Mouse (Mus musculus) kidney, postnatal 0 days (tissue): ENCODE results near the gene Clec12b. TPM values are rescaled to one million over a fixed set of nuclear protein-coding genes. Genes with fewer than 3 reads are reported as not detected.

Source experiments
- ATAC-seq: fragments of 200-750 bp; cut with Nextera tagmentation; replicated peaks from 2 replicates; pipeline ENCODE4 v1.8.0; 2017; ENCODE audit warnings: low read depth, moderate number of reproducible peaks, moderate TSS enrichment, moderate library complexity; ENCODE audit not compliant: low FRiP score
- DNase-seq: peaks from one replicate; pipeline ENCODE4 v3.0.0-alpha.2; 2016; ENCODE audit warnings: low spot score
- H3K27ac ChIP-seq: fragments of 300-500 bp; sonication (generic); 2 replicates; pipeline ENCODE4 v1.5.1; 2014; ENCODE audit warnings: mild to moderate bottlenecking
- H3K27me3 ChIP-seq: fragments of 300-500 bp; sonication (generic); 2 replicates; pipeline ENCODE4 v1.6.1; 2014; ENCODE audit warnings: low read length, mixed read lengths; ENCODE audit not compliant: insufficient read depth
- H3K36me3 ChIP-seq: fragments of 300-500 bp; sonication (generic); 2 replicates; pipeline ENCODE4 v1.6.1; 2014; ENCODE audit warnings: low read length, mixed read lengths; ENCODE audit not compliant: insufficient read depth
- H3K4me1 ChIP-seq: fragments of 300-500 bp; sonication (generic); replicated peaks from 2 replicates; pipeline ENCODE4 v1.6.1; 2014; ENCODE audit warnings: antibody characterized with exemption, low read length, mixed read lengths; ENCODE audit not compliant: insufficient read depth
- H3K4me2 ChIP-seq: fragments of 300-500 bp; sonication (generic); 2 replicates; pipeline ENCODE4 v1.6.1; 2014; ENCODE audit warnings: mild to moderate bottlenecking, low read length, moderate library complexity, mixed read lengths
- H3K4me3 ChIP-seq: fragments of 300-500 bp; sonication (generic); replicated peaks from 2 replicates; pipeline ENCODE4 v1.5.1; 2014; ENCODE audit warnings: low read depth, low read length
- H3K9ac ChIP-seq: fragments of 300-500 bp; sonication (generic); 2 replicates; pipeline ENCODE4 v1.6.1; 2014; ENCODE audit warnings: low read depth, low read length
- H3K9me3 ChIP-seq: fragments of 300-500 bp; sonication (generic); replicated peaks from 2 replicates; pipeline ENCODE4 v1.6.1; 2016; ENCODE audit warnings: low read length, inconsistent platforms, mixed read lengths
- CTCF ChIP-seq: IDR thresholded peaks from 2 replicates; pipeline ENCODE4 v1.5.1; 2016; ENCODE audit warnings: antibody characterized with exemption, low read depth, mild to moderate bottlenecking, moderate library complexity
- WGBS: fragments of 180-500 bp; shearing (Covaris S2); extraction: QIAGEN DNeasy Blood & Tissue Kit; methylation state at CpG from one replicate; pipeline ENCODE4 v1.1.7; 2014; 5-methylcytosine and 5-hydroxymethylcytosine counted together
- polyA plus RNA-seq: library from polyadenylated mRNA; unstranded; fragments of >200 nt; fragmentation: Nextera tagmentation; extraction: Ambion mirVana; gene quantifications from 2 replicates; pipeline ENCODE4 v1.2.1, GENCODE M21; 2015

The Clec12b gene
- polyA plus RNA-seq, 1 experiment from 2014 or later, result 0.11 TPM

DNA sequence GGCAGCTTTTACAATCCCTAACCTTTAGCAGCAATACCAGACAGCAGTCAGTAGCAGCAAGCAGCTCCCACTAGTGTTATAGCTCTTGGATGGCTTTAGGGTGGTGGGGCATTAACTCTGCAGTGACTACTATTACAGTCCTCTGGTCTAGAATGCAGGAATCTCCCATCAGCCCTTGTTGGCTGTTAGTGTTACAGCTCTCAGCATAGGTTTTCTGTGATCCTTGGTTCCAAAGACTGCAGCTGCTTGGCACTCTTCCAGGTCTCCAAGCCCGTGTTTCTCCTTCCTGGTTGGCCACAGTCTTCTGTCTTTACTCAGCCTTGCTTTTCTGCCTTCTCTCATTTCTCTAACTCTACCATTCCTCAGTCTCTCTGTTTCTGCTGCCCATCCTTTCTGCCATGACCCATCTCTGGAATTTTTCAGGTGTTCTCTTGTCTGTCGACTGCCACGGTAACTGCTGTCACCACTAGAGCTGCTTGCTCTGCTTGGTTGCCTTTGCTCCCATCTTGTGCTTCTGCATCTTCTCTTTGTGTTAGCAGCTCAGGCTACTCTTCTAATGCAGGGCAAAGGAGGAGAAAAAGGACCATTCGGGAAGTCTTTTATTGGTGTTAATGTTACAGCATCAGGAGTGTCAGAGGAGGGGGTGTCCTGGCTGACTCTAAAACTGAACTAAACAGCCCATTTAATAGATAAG is 37.5 kb upstream of the Clec12b start:
- Histone ChIP-seq H3K27me3 (no peaks in the 10 kb centered on the region), H3K9ac (no peak overlapping the region), H3K4me3 (no peak overlapping the region), H3K4me2 (no peak overlapping the region), H3K27ac (0 out of 2 replicates have a peak overlapping the region, but pooled peaks have one; percentile 36), H3K36me3 (no peaks in the 10 kb centered on the region), H3K9me3 (no peaks in the 10 kb centered on the region), H3K4me1 (0 out of 2 replicates have a peak, but pooled peaks cover 3% of the 10 kb centered on the region)
- TF ChIP-seq CTCF, result peak; percentile 22; the same call in 1 of the 2 replicates
- 50% methylated on average over 4 of the region's 4 CpGs for WGBS
- peak; percentile 64 for ATAC-seq
- peak; percentile 61 for DNase-seq

DNA sequence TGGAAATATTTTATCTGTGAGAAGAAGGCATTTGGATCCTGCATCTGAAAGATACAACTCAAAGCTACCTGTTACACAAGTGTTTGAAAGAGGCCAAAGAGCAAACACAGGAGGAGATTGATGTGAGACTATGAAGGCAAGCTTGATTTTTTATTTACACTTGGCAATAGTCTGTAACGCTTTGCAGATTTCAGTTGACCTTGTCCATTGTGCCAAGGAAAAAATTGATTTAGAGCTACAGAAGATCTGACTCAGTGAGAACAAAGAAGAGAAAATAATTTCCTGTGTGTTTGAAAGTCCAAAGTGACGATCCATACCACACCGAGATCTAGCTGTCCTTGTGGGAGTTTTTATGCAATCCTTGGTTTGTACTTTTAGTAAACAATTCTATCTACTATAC is 36.6 kb upstream of the Clec12b start:
- TF ChIP-seq CTCF, result no peak
- WGBS, result 70% methylated on average over 3 of the region's 3 CpGs

DNA sequence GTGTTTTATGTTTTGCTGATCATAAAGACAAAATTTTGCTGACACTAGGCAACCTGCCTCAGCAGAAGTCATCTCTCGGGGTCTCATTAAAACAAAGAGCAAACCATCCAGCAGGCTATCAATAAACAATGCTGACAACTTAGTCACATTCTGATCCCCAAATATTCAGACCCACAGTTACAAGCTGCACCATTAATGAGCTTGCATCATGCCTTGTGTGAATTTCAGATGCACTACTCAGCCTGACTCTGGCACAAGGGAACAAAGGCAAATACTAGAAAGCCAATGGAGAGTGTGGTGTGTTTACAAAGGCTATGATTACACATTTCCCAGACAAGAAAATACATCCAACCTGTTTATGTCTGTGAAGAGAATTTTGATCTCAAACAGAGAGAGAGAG is 28.5 kb upstream of the Clec12b start:
- Histone ChIP-seq H3K27ac (no peak overlapping the region), H3K27me3 (no peaks in the 10 kb centered on the region), H3K4me1 (no peaks in the 10 kb centered on the region), H3K9me3 (no peaks in the 10 kb centered on the region), H3K4me2 (no peak overlapping the region), H3K9ac (no peak overlapping the region), H3K36me3 (no peaks in the 10 kb centered on the region), H3K4me3 (no peak overlapping the region)
- no peak for TF ChIP-seq CTCF
- ATAC-seq (no peak), DNase-seq (no peak)
- 87% methylated on average over 1 of the region's 1 CpGs for WGBS

More for the DNA sequence above, 36.6 kb upstream of the Clec12b start:
- ATAC-seq (no peak), DNase-seq (no peak)
- Histone ChIP-seq H3K27ac (no peak overlapping the region), H3K4me3 (no peak overlapping the region), H3K27me3 (no peaks in the 10 kb centered on the region), H3K9ac (no peak overlapping the region), H3K36me3 (no peaks in the 10 kb centered on the region), H3K9me3 (no peaks in the 10 kb centered on the region), H3K4me1 (0 out of 2 replicates have a peak, but pooled peaks cover 3% of the 10 kb centered on the region), H3K4me2 (no peak overlapping the region)

DNA sequence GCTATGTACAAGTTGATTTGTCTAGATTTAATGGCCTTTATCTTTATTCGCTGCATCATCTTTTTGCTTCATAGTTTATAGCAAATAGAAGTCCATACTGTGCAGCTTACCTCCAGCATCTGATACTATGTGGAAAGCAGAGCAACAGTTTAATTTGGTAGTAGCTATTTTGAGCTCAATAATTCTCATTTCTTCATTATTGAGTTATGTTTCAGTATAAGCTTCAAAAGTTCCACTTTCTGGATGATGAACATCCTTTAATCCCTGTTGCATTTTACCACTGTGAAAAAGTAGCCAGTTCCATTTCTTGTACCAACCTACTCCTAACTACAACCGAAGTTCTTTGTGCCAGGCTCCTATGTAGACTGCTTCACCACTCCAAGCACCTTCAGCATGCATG is 22.9 kb upstream of the Clec12b start, which contains the start of gene Clec9a:
Clec9a (plus strand) TSS at position 301 of the 400 bp plus-strand sequence.
- WGBS, result 90% methylated on average over 2 of the region's 2 CpGs
- Histone ChIP-seq H3K4me2 (no peak within 1 kb of the TSS), H3K4me3 (no peak within 1 kb of the TSS), H3K9me3 (no peaks in the 10 kb centered on the region), H3K27ac (no peak within 1 kb of the TSS), H3K27me3 (no peaks in the 10 kb centered on the region), H3K36me3 (no peaks in the 10 kb centered on the region), H3K9ac (no peak within 1 kb of the TSS), H3K4me1 (no peaks in the 10 kb centered on the region)
- DNase-seq (no peak), ATAC-seq (no peak)
- no peak for TF ChIP-seq CTCF

DNA sequence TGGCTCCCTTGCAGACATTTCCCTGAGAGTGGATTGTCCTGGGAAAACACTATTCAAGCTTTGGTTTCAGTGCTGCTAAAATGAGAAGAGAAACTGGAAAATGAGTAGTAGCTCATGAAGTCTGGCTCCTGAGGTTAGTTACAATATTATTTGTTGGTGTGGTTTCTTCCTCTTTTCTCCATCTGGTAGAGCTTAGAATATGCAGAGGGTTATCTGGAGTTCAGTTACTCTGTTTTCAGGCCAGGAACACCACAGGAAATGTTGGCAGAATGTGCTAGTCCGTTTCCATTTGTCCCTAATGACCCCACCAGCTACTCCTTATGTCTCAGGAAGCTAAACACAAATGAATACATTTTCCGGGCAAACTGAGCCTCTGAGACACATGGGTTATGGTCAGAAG is 21.6 kb upstream of the Clec12b start:
- 37% methylated on average over 2 of the region's 2 CpGs for WGBS
- ATAC-seq, result no peak
- Histone ChIP-seq H3K9ac (no peak overlapping the region), H3K36me3 (no peaks in the 10 kb centered on the region), H3K27ac (peak overlapping the region; percentile 38; the same call in 1 of the 2 replicates), H3K27me3 (no peaks in the 10 kb centered on the region), H3K4me1 (no peaks in the 10 kb centered on the region), H3K9me3 (no peaks in the 10 kb centered on the region), H3K4me3 (no peak overlapping the region), H3K4me2 (no peak overlapping the region)
- DNase-seq, result peak; percentile 74
- TF ChIP-seq CTCF, result no peak

DNA sequence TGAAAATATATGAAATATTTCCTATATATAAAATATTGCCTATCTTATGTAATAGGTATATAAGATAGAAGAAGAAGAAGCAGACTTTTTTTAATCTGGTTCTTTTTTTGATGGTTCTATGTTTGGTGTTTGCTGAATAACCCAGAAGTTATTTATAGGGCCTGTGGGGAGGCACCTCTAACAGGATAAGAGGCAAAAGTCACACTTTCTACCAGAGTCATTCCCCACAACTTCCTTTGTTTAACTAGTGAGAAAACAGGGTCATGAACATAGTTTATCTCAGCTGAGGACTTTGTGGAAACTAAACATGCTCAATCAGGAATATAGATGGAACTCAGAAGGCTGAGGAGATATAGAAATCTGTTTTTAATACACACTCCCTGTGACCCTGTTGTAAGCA is 20.3 kb upstream of the Clec12b start:
- H3K27ac ChIP-seq, result no peak overlapping the region
- H3K4me2 ChIP-seq, result no peak overlapping the region
- H3K4me3 ChIP-seq, result no peak overlapping the region
- no peak for TF ChIP-seq CTCF
- no peak for DNase-seq
- no peaks in the 10 kb centered on the region for H3K27me3 ChIP-seq
- no peaks in the 10 kb centered on the region for H3K4me1 ChIP-seq
- no peaks in the 10 kb centered on the region for H3K9me3 ChIP-seq
- ATAC-seq, result no peak
- no peak overlapping the region for H3K9ac ChIP-seq
- no peaks in the 10 kb centered on the region for H3K36me3 ChIP-seq
